Mouse (Mus musculus) forebrain, embryonic 11.5 days (tissue): ENCODE results near the gene Birc6. TPM values are rescaled to one million over a fixed set of nuclear protein-coding genes. Genes with fewer than 3 reads are reported as not detected.

Experiments used
- ATAC-seq: fragments of 200-750 bp; cut with Nextera tagmentation; replicated peaks from 2 replicates; pipeline ENCODE4 v1.8.0; 2017; ENCODE audit warnings: moderate TSS enrichment; ENCODE audit not compliant: low FRiP score
- DNase-seq: peaks from one replicate; pipeline ENCODE4 v3.0.0-alpha.2; 2017; ENCODE audit warnings: low spot score
- H3K27ac ChIP-seq: fragments of 300-500 bp; sonication (generic); 2 replicates; pipeline ENCODE4 v1.5.1; 2014; ENCODE audit warnings: low read depth, low read length
- H3K27me3 ChIP-seq: fragments of 300-500 bp; sonication (generic); 2 replicates; pipeline ENCODE4 v1.6.1; 2014; ENCODE audit warnings: mild to moderate bottlenecking, low read length, mixed read lengths; ENCODE audit not compliant: control insufficient read depth, insufficient read depth
- H3K36me3 ChIP-seq: fragments of 300-500 bp; sonication (generic); 2 replicates; pipeline ENCODE4 v1.6.1; 2014; ENCODE audit warnings: mild to moderate bottlenecking, low read length, moderate library complexity, mixed read lengths; ENCODE audit not compliant: control insufficient read depth, insufficient read depth
- H3K4me1 ChIP-seq: fragments of 300-500 bp; sonication (generic); replicated peaks from 2 replicates; pipeline ENCODE4 v1.6.1; 2014; ENCODE audit warnings: low read length, mixed read lengths; ENCODE audit not compliant: control insufficient read depth, insufficient read depth
- H3K4me2 ChIP-seq: fragments of 300-500 bp; sonication (generic); 2 replicates; pipeline ENCODE4 v1.6.1; 2014; ENCODE audit warnings: low read depth, mild to moderate bottlenecking, low read length, moderate library complexity, mixed read lengths; ENCODE audit not compliant: severe bottlenecking
- H3K4me3 ChIP-seq: fragments of 300-500 bp; sonication (generic); 2 replicates; pipeline ENCODE4 v1.5.1; 2014; ENCODE audit warnings: low read depth, low read length
- H3K9ac ChIP-seq: fragments of 300-500 bp; sonication (generic); 2 replicates; pipeline ENCODE4 v1.6.1; 2014; ENCODE audit warnings: low read length
- H3K9me3 ChIP-seq: fragments of 300-500 bp; sonication (generic); 2 replicates; pipeline ENCODE4 v1.6.1; 2016; ENCODE audit warnings: low read length, mixed read lengths; ENCODE audit not compliant: control insufficient read depth
- WGBS: fragments of 180-500 bp; shearing (Covaris S2); extraction: QIAGEN DNeasy Blood & Tissue Kit; methylation state at CpG from one replicate; pipeline ENCODE4 v1.1.7; 2014; 5-methylcytosine and 5-hydroxymethylcytosine counted together
- polyA plus RNA-seq: library from polyadenylated mRNA; unstranded; fragments of >200 nt; fragmentation: Nextera tagmentation; extraction: Ambion mirVana; gene quantifications from 2 replicates; pipeline ENCODE4 v1.2.1, GENCODE M21; 2014

Birc6 gene
- 79.2 and 94.7 TPM in 2 replicates for polyA plus RNA-seq

- Histone ChIP-seq H3K4me3 (peak within 1 kb of the TSS; percentile 96), H3K9me3 (no peaks in the 10 kb centered on the region), H3K36me3 (no peaks in the 10 kb centered on the region), H3K4me2 (peak within 1 kb of the TSS; percentile 84), H3K9ac (peak within 1 kb of the TSS; percentile 95), H3K4me1 (0 out of 2 replicates have a peak, but pooled peaks cover 6% of the 10 kb centered on the region), H3K27me3 (no peaks in the 10 kb centered on the region), H3K27ac (peak within 1 kb of the TSS; percentile 96)
- WGBS: under 1% methylated on average over 64 of the region's 71 CpGs
- peak; percentile 100 for DNase-seq
- ATAC-seq: peak; percentile 97
Observed at GRCm38 (mm10) chr17:74527729-74528607, at the start of gene Birc6. Gene Birc6 (plus strand): TSS chr17:74528295.

- H3K9ac ChIP-seq: no peak overlapping the region
- WGBS: 90% methylated on average over 14 of the region's 14 CpGs
- no peak overlapping the region for H3K4me3 ChIP-seq
- no peak overlapping the region for H3K27ac ChIP-seq
- H3K4me1 ChIP-seq: no peaks in the 10 kb centered on the region
- DNase-seq: no peak
- H3K27me3 ChIP-seq: no peaks in the 10 kb centered on the region
- no peaks in the 10 kb centered on the region for H3K9me3 ChIP-seq
- ATAC-seq: no peak
- no peak overlapping the region for H3K4me2 ChIP-seq
- H3K36me3 ChIP-seq: no peaks in the 10 kb centered on the region
Observed at GRCm38 (mm10) chr17:74480361-74481069, 47.6 kb upstream of the Birc6 start.

DNA sequence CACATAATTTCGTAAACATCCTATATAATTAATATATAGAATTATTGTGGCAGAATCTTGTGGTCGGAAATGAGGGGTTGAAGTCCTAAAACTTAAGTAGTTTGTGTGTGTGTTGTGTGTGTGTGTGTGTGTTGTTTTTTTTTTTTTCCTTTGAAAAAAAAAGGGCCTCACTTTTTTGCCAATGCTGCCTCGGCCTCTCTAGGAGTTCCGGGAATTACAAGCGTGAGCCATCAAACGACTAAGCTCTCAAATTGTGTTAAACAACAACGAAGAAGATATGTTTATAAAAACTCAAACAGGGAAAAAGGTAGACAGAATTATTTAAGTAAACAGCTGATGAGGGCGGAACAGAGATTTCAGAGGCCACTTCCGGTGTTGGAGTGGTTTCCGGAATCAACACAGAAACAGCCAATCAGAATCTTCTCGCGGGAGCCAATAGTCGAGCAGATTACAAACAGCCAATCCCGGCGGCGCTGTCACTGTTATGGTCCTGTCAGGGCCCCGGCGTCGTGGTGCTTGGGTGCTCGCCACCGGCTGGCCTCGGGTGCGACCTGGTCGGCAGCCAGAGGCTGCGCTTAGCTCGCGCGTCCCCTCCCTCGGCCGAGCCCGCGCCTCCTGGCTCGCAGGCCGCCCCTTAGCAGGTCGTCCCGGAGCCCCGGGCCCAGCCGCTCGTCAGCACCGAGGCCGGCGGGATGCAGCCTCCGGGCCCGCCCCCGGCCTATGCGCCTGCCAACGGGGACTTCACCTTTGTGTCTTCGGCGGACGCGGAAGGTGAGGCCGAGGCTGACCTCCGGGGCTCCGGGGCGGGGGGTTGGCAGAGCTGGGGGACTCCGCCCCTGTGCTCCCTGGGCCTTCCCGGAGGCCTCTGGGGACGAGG lies 38.8 kb upstream of the Birc6 start, which contains the start of gene Yipf4:
Gene Yipf4, plus strand, starts transcription at position 470 of the 877 bp plus-strand sequence.
- H3K27ac ChIP-seq: peak within 1 kb of the TSS; percentile 25; the same call in 1 of the 2 replicates
- 6% methylated on average over 49 of the region's 58 CpGs for WGBS

GRCm38 (mm10) chr17:74489901-74490220 lies 38.2 kb upstream of the Birc6 start:
- no peaks in the 10 kb centered on the region for H3K27me3 ChIP-seq
- H3K4me3 ChIP-seq: peak overlapping the region; percentile 99
- H3K9me3 ChIP-seq: no peaks in the 10 kb centered on the region
- peak overlapping the region; percentile 67 for H3K4me2 ChIP-seq
- ATAC-seq (no peak), DNase-seq (no peak)
- H3K27ac ChIP-seq: peak overlapping the region; percentile 25; the same call in 1 of the 2 replicates
- H3K36me3 ChIP-seq: peaks cover 4% of the 10 kb centered on the region; the same call in 1 of the 2 replicates
- under 1% methylated on average over 12 of the region's 12 CpGs for WGBS
- no peaks in the 10 kb centered on the region for H3K4me1 ChIP-seq
- peak overlapping the region; percentile 84 for H3K9ac ChIP-seq

More for the DNA sequence above, 38.8 kb upstream of the Birc6 start, which contains the start of gene Yipf4:
- Histone ChIP-seq H3K4me3 (peak within 1 kb of the TSS; percentile 99), H3K9ac (peak within 1 kb of the TSS; percentile 84), H3K4me2 (peak within 1 kb of the TSS; percentile 67), H3K4me1 (no peaks in the 10 kb centered on the region), H3K27me3 (no peaks in the 10 kb centered on the region), H3K9me3 (no peaks in the 10 kb centered on the region), H3K36me3 (no peaks in the 10 kb centered on the region; the same call in 1 of the 2 replicates)
- peak; percentile 94 for DNase-seq
- peak; percentile 100 for ATAC-seq

DNA sequence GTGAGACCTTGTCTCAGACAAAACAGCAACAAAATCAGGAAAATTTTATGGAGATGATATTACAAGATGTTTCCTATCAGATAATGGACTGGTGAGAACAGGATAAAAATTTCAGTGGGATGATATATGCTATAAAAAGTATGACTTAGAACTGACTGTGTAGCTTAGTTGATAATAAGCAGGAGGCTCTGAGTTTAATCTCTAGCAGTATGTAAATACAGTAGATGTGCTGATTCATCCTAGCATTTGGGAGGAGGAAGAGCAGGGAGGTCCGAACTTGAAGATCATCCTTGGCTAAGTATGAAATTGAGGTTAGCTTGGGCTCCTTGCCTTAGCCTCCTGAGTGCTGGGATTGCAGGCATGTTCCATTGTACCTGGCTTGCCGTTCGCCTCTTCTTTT lies 36.5 kb upstream of the Birc6 start:
- DNase-seq (no peak), ATAC-seq (no peak)
- Histone ChIP-seq H3K4me3 (no peak overlapping the region), H3K4me2 (no peak overlapping the region), H3K27ac (no peak overlapping the region), H3K9me3 (no peaks in the 10 kb centered on the region), H3K36me3 (peaks cover 4% of the 10 kb centered on the region; the same call in 1 of the 2 replicates), H3K4me1 (no peaks in the 10 kb centered on the region), H3K9ac (no peak overlapping the region), H3K27me3 (no peaks in the 10 kb centered on the region)
- 92% methylated on average over 3 of the region's 3 CpGs for WGBS

- DNase-seq (no peak), ATAC-seq (no peak)
- 94% methylated on average over 4 of the region's 4 CpGs for WGBS
- no peak overlapping the region for H3K4me2 ChIP-seq
- no peak overlapping the region for H3K27ac ChIP-seq
- no peaks in the 10 kb centered on the region for H3K36me3 ChIP-seq
- H3K27me3 ChIP-seq: no peaks in the 10 kb centered on the region
- no peaks in the 10 kb centered on the region for H3K9me3 ChIP-seq
- no peaks in the 10 kb centered on the region for H3K4me1 ChIP-seq
- no peak overlapping the region for H3K4me3 ChIP-seq
- H3K9ac ChIP-seq: no peak overlapping the region
Observed at GRCm38 (mm10) chr17:74500204-74500603, 27.9 kb upstream of the Birc6 start.

GRCm38 (mm10) chr17:74501085-74501484 lies 27.0 kb upstream of the Birc6 start:
- no peak for ATAC-seq

GRCm38 (mm10) chr17:74507934-74508333 lies 20.2 kb upstream of the Birc6 start:
- H3K36me3 ChIP-seq: no peaks in the 10 kb centered on the region
- H3K9me3 ChIP-seq: no peaks in the 10 kb centered on the region
- H3K9ac ChIP-seq: no peak overlapping the region
- DNase-seq (no peak), ATAC-seq (no peak)
- H3K27ac ChIP-seq: no peak overlapping the region
- no peak overlapping the region for H3K4me2 ChIP-seq
- H3K27me3 ChIP-seq: no peaks in the 10 kb centered on the region
- no peak overlapping the region for H3K4me3 ChIP-seq
- no peaks in the 10 kb centered on the region for H3K4me1 ChIP-seq
- 91% methylated on average over 2 of the region's 2 CpGs for WGBS

More at GRCm38 (mm10) chr17:74501085-74501484, 27.0 kb upstream of the Birc6 start:
- H3K4me1 ChIP-seq: no peaks in the 10 kb centered on the region
- H3K36me3 ChIP-seq: no peaks in the 10 kb centered on the region
- no peak for DNase-seq
- no peaks in the 10 kb centered on the region for H3K9me3 ChIP-seq
- no peak overlapping the region for H3K4me2 ChIP-seq
- no peaks in the 10 kb centered on the region for H3K27me3 ChIP-seq
- no peak overlapping the region for H3K27ac ChIP-seq
- no peak overlapping the region for H3K4me3 ChIP-seq
- H3K9ac ChIP-seq: no peak overlapping the region
